Mouse (Mus musculus): ENCODE data around the gene Krtap13-1. TPM values are rescaled to one million over a fixed set of nuclear protein-coding genes. Genes with fewer than 3 reads are reported as not detected.

Gene Krtap13-1
- polyA plus RNA-seq, 1 experiment from 2014 or later: not detected

Other genes with a start within 250 kb of the Krtap13-1 start
- gene Cldn17, start 221.9 kb upstream of the Krtap13-1 start, polyA plus RNA-seq (2014; fragmentation: Nextera tagmentation; extraction: Ambion mirVana): not detected in 2 replicates
- not detected in 2 replicates for gene Cldn8, start 165.7 kb upstream of the Krtap13-1 start, polyA plus RNA-seq (2014; fragmentation: Nextera tagmentation; extraction: Ambion mirVana)
- not detected in 2 replicates for gene Krtap24-1, start 116.6 kb upstream of the Krtap13-1 start, polyA plus RNA-seq (2014; fragmentation: Nextera tagmentation; extraction: Ambion mirVana)
- gene 2310079G19Rik, start 101.2 kb upstream of the Krtap13-1 start, polyA plus RNA-seq (2014; fragmentation: Nextera tagmentation; extraction: Ambion mirVana): not detected in 2 replicates
- not detected in 2 replicates for gene Krtap26-1, start 81.1 kb upstream of the Krtap13-1 start, polyA plus RNA-seq (2014; fragmentation: Nextera tagmentation; extraction: Ambion mirVana)
- not detected in 2 replicates for gene Krtap27-1, start 57.2 kb upstream of the Krtap13-1 start, polyA plus RNA-seq (2014; fragmentation: Nextera tagmentation; extraction: Ambion mirVana)
- not detected in 2 replicates for gene 2310061N02Rik, start 20.9 kb upstream of the Krtap13-1 start, polyA plus RNA-seq (2014; fragmentation: Nextera tagmentation; extraction: Ambion mirVana)
- not detected in 2 replicates for gene Krtap13, start 22.8 kb downstream of the Krtap13-1 start, polyA plus RNA-seq (2014; fragmentation: Nextera tagmentation; extraction: Ambion mirVana)
- gene 2310034C09Rik, start 30.0 kb downstream of the Krtap13-1 start, polyA plus RNA-seq (2014; fragmentation: Nextera tagmentation; extraction: Ambion mirVana): not detected in 2 replicates
- not detected in 2 replicates for gene 2310057N15Rik, start 45.3 kb downstream of the Krtap13-1 start, polyA plus RNA-seq (2014; fragmentation: Nextera tagmentation; extraction: Ambion mirVana)
- gene Gm5965, start 49.0 kb downstream of the Krtap13-1 start, polyA plus RNA-seq (2014; fragmentation: Nextera tagmentation; extraction: Ambion mirVana): not detected in 2 replicates
- not detected in 2 replicates for gene Gm20741, start 83.4 kb downstream of the Krtap13-1 start, polyA plus RNA-seq (2014; fragmentation: Nextera tagmentation; extraction: Ambion mirVana)
- gene Krtap15, start 91.4 kb downstream of the Krtap13-1 start, polyA plus RNA-seq (2014; fragmentation: Nextera tagmentation; extraction: Ambion mirVana): not detected in 2 replicates
- not detected in 2 replicates for gene Krtap14, start 97.3 kb downstream of the Krtap13-1 start, polyA plus RNA-seq (2014; fragmentation: Nextera tagmentation; extraction: Ambion mirVana)
- gene Krtap19-1, start 140.5 kb downstream of the Krtap13-1 start, polyA plus RNA-seq (2014; fragmentation: Nextera tagmentation; extraction: Ambion mirVana): not detected in 2 replicates
- not detected in 2 replicates for gene Krtap19-2, start 145.4 kb downstream of the Krtap13-1 start, polyA plus RNA-seq (2014; fragmentation: Nextera tagmentation; extraction: Ambion mirVana)
- gene Krtap19-3, start 149.2 kb downstream of the Krtap13-1 start, polyA plus RNA-seq (2014; fragmentation: Nextera tagmentation; extraction: Ambion mirVana): not detected in 2 replicates
- gene Krtap19-4, start 156.2 kb downstream of the Krtap13-1 start, polyA plus RNA-seq (2014; fragmentation: Nextera tagmentation; extraction: Ambion mirVana): not detected in 2 replicates
- not detected in 2 replicates for gene Krtap19-5, start 167.6 kb downstream of the Krtap13-1 start, polyA plus RNA-seq (2014; fragmentation: Nextera tagmentation; extraction: Ambion mirVana)
- gene Krtap19-9b, start 203.4 kb downstream of the Krtap13-1 start, polyA plus RNA-seq (2014; fragmentation: Nextera tagmentation; extraction: Ambion mirVana): not detected in 2 replicates
- not detected in 2 replicates for gene Krtap16-3, start 234.0 kb downstream of the Krtap13-1 start, polyA plus RNA-seq (2014; fragmentation: Nextera tagmentation; extraction: Ambion mirVana)